Mouse (Mus musculus): ENCODE measurements around the gene Slfnl1. TPM values are rescaled to one million over a fixed set of nuclear protein-coding genes. Genes with fewer than 3 reads are reported as not detected.

Gene Slfnl1
- total and polyA plus RNA-seq, 3 experiments: 0.17 TPM; not detected in 2

- no peak for DNase-seq (ENCODE audit: extremely low read depth)
- no peak overlapping the region for H3K4me2 ChIP-seq (ENCODE audit: insufficient read depth, low read depth, poor library complexity, severe bottlenecking)
- peaks cover 0 to 26% of the 10 kb centered on the region in 2 experiments; a peak in 2 of 4 replicates for H3K4me1 ChIP-seq (ENCODE audit: control insufficient read depth in 1 of 2, insufficient read depth in 2 of 2)
These were observed 39.7 kb downstream of the Slfnl1 start for GRCm38 (mm10) chr4:120571691-120572090.

GRCm38 (mm10) chr4:120580894-120581293 is 48.9 kb downstream of the Slfnl1 start:
- Histone ChIP-seq H3K4me3 (replicated peaks in 1 of 3; ENCODE audit: low read depth in 2 of 3, low read length in 2 of 3, poor library complexity in 1 of 3) (no peak overlapping the region), H3K79me2 (replicated peaks; ENCODE audit: control insufficient read depth, extremely low read depth, insufficient read depth, poor library complexity, severe bottlenecking) (no peaks in the 10 kb centered on the region), H3K27ac (ENCODE audit: insufficient read depth, low read depth) (no peak overlapping the region), H3K9ac (ENCODE audit: insufficient read depth, low read depth) (no peak overlapping the region), H3K9me3 (replicated peaks; ENCODE audit: low read length) (no peaks in the 10 kb centered on the region), H3K36me3 (replicated peaks in 1 of 2; ENCODE audit: control insufficient read depth in 1 of 2, insufficient read depth in 1 of 2, low read length in 1 of 2) (no peaks in the 10 kb centered on the region), H3K27me3 (replicated peaks) (peaks cover 3% of the 10 kb centered on the region), H3K4me1 (ENCODE audit: control insufficient read depth in 1 of 2, insufficient read depth in 2 of 2) (no peaks in the 10 kb centered on the region), H3K4me2 (ENCODE audit: insufficient read depth, low read depth, poor library complexity, severe bottlenecking) (no peak overlapping the region)
- in situ Hi-C loops (cut with MboI; ENCODE audit: low pct_ligation_motif_present, low pct_unique_long_range_greater_than_20kb, low sequenced_read_pairs) (loop anchor here (25.0 kb wide), 1 partner anchor 281 kb away; the partner anchor contains the start of gene Rims3), dilution Hi-C loops (cut with MboI; ENCODE audit: extremely low pct_ligation_motif_present, extremely low pct_unique_long_range_greater_than_20kb, low sequenced_read_pairs) (no loop called here)
- DNase-seq (ENCODE audit: extremely low read depth): no peak
- no peak for TF ChIP-seq MAX (IDR thresholded peaks at IDR 0.05; ENCODE audit: low read length)
- no peak for TF ChIP-seq ZKSCAN1 (IDR thresholded peaks at IDR 0.05; ENCODE audit: borderline replicate concordance, low read depth, low read length)
- TF ChIP-seq USF1 (IDR thresholded peaks at IDR 0.05; ENCODE audit: low read depth, low read length): no peak
- no peak for TF ChIP-seq POLR2AphosphoS2 (IDR thresholded peaks at IDR 0.05; ENCODE audit: low read depth, low read length)
- no peak for TF ChIP-seq ELF1 (IDR thresholded peaks at IDR 0.05; ENCODE audit: low read depth, low read length)
- TF ChIP-seq JUN (IDR thresholded peaks at IDR 0.05; ENCODE audit: insufficient read depth, low read depth, low read length): no peak
- TF ChIP-seq BHLHE40 (IDR thresholded peaks at IDR 0.05; ENCODE audit: low read depth, low read length): no peak
- no peak for TF ChIP-seq NRF1 (IDR thresholded peaks at IDR 0.05; ENCODE audit: low read depth, low read length)
- no peak for TF ChIP-seq UBTF (IDR thresholded peaks at IDR 0.05; ENCODE audit: low read depth, low read length)
- TF ChIP-seq RCOR1 (conservative IDR thresholded peaks at IDR 0.05; ENCODE audit: low read depth, low read length): no peak
- TF ChIP-seq MXI1 (IDR thresholded peaks at IDR 0.05; ENCODE audit: low read depth, low read length): no peak
- TF ChIP-seq POLR2A (IDR thresholded peaks at IDR 0.05; ENCODE audit: low read depth, low read length): no peak
- no peak for TF ChIP-seq NELFE (IDR thresholded peaks at IDR 0.05; ENCODE audit: low read depth, low read length)
- TF ChIP-seq RAD21 (IDR thresholded peaks at IDR 0.05; ENCODE audit: low read depth, low read length): no peak

More at GRCm38 (mm10) chr4:120571691-120572090, 39.7 kb downstream of the Slfnl1 start:
- TF ChIP-seq ZMIZ1 (IDR thresholded peaks at IDR 0.05; ENCODE audit: low read depth, low read length) (no peak), MEF2A (IDR thresholded peaks at IDR 0.05; ENCODE audit: borderline replicate concordance, low read depth, low read length) (no peak), RAD21 (IDR thresholded peaks at IDR 0.05; ENCODE audit: low read depth, low read length) (no peak), NRF1 (IDR thresholded peaks at IDR 0.05; ENCODE audit: low read depth, low read length) (no peak), POLR2A (IDR thresholded peaks at IDR 0.05; ENCODE audit: low read depth, low read length) (no peak), ZNF384 (IDR thresholded peaks at IDR 0.05; ENCODE audit: low read depth, low read length) (no peak), TBP (conservative IDR thresholded peaks at IDR 0.05; ENCODE audit: low read depth, low read length) (no peak), MAX (IDR thresholded peaks at IDR 0.05; ENCODE audit: low read length) (no peak), HCFC1 (IDR thresholded peaks at IDR 0.05; ENCODE audit: low read depth, low read length) (no peak), CHD2 (IDR thresholded peaks at IDR 0.05; ENCODE audit: low read length) (no peak)
- dilution Hi-C loops (cut with MboI; ENCODE audit: extremely low pct_ligation_motif_present, extremely low pct_unique_long_range_greater_than_20kb, low sequenced_read_pairs) (no loop called here), in situ Hi-C loops (cut with MboI; ENCODE audit: low pct_ligation_motif_present, low pct_unique_long_range_greater_than_20kb, low sequenced_read_pairs) (no loop called here)
- Histone ChIP-seq H3K36me3 (replicated peaks in 1 of 2; ENCODE audit: control insufficient read depth in 1 of 2, insufficient read depth in 1 of 2, low read length in 1 of 2) (peaks cover 0 to under 1% of the 10 kb centered on the region in 2 experiments), H3K9me3 (replicated peaks; ENCODE audit: low read length) (no peaks in the 10 kb centered on the region), H3K79me2 (replicated peaks; ENCODE audit: control insufficient read depth, extremely low read depth, insufficient read depth, poor library complexity, severe bottlenecking) (peaks cover 25% of the 10 kb centered on the region), H3K4me3 (replicated peaks in 1 of 3; ENCODE audit: low read depth in 2 of 3, low read length in 2 of 3, poor library complexity in 1 of 3) (no peak overlapping the region), H3K27ac (ENCODE audit: insufficient read depth, low read depth) (no peak overlapping the region), H3K9ac (ENCODE audit: insufficient read depth, low read depth) (no peak overlapping the region), H3K27me3 (replicated peaks) (peaks cover 7% of the 10 kb centered on the region)
